Mouse (Mus musculus): ENCODE data around the gene Nup107. TPM values are rescaled to one million over a fixed set of nuclear protein-coding genes. Genes with fewer than 3 reads are reported as not detected.

The Nup107 gene
- total RNA-seq, 1 experiment from 2014 or later: 126 TPM

GRCm38 (mm10) chr10:117753711-117754608 is 38.5 kb downstream of the Nup107 start:
- no peak for ATAC-seq (replicated peaks; ENCODE audit: low read depth, poor library complexity, severe bottlenecking)

- ATAC-seq (replicated peaks; ENCODE audit: low read depth, poor library complexity, severe bottlenecking): no peak
Observed at GRCm38 (mm10) chr10:117752851-117753647, 39.5 kb downstream of the Nup107 start.

DNA sequence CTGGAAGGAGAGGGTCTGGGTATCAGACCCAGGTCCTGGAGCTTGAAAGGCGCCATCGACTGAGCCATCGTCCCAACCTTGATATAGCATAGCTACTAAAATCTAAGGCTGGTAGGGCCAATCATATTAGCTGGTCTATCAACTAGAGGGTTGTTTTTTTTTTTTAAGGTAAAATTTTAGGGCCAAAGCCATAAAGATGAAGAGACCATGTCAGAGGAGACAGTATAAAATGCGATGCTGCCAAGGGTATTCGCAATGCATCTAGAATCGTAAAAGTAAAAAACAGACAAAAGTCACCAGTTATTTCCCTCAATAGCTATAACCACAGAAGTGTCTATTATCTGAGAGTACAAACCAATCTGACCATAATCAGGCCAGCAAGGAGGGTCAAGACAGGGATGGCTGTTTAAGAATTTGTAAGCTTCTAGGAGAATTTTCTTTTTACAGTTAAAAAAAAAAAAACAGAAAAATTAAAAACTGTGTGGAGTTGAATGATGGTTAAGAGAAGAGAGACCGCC is 40.1 kb downstream of the Nup107 start:
- no peak for ATAC-seq (replicated peaks; ENCODE audit: low read depth, poor library complexity, severe bottlenecking)

- ATAC-seq (replicated peaks; ENCODE audit: low read depth, poor library complexity, severe bottlenecking): no peak
Observed at GRCm38 (mm10) chr10:117751744-117752143, 40.8 kb downstream of the Nup107 start.

GRCm38 (mm10) chr10:117751282-117751610 is 41.3 kb downstream of the Nup107 start:
- ATAC-seq (replicated peaks; ENCODE audit: low read depth, poor library complexity, severe bottlenecking): no peak

DNA sequence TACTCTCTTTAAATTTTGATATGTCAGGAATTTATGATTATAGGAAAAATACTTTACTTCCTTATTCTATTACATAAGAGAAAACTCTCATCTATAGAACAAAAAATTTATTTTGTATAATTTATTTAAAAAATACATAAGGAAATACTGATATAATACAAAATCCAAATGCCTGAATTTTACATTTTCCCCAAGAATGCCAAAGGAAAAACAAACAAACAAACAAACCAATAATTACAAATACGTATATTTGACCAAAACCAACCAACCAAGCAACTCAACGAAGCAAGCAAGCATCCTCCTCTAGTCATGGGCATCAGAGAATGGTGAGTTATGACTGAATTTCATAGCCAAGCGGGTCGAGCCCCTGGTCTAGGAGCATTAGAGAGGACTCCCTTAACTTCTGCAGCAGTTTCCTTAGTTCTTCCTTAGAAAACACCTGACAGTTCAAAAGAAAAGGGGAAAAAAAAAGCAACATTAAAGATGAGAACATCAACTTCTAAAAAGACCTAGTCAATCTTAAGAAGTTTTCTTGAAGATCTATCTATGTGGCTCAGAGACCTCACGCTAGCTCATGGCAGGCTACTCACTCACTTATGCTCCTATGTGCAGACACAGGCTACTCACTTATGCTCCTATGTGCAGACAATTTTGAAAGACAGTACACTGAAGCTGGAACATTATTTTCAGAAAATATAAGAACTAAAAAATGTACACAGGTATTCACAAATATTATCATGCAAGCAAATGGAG is 41.8 kb downstream of the Nup107 start:
- ATAC-seq (replicated peaks; ENCODE audit: low read depth, poor library complexity, severe bottlenecking): no peak

DNA sequence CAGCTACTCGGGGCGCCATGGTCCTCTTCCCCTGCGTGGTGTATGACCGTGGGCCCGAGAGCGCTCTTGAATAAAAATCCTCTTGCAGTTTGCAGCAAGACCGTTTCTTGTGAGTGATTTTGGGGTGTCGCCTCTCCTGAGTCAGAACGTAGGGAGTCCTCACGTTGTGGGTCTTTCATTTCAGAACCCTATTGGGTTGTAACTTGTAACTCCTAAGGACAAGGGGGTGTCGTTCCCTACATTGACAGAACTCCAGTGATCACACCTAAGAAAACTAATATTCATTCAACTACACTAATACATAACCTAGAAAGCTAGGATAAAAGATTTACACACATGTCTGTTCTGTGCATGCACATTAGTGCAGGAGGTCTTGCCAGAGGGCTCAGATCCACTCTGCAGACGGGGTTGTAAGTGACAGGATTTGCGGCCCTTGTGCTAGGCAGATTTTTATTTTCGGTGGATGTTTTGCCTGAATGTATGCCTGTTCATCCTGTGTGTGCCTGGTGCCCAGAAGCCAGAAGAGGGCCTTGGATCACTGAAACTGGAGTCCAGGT is 42.6 kb downstream of the Nup107 start:
- no peak for ATAC-seq (replicated peaks; ENCODE audit: low read depth, poor library complexity, severe bottlenecking)

DNA sequence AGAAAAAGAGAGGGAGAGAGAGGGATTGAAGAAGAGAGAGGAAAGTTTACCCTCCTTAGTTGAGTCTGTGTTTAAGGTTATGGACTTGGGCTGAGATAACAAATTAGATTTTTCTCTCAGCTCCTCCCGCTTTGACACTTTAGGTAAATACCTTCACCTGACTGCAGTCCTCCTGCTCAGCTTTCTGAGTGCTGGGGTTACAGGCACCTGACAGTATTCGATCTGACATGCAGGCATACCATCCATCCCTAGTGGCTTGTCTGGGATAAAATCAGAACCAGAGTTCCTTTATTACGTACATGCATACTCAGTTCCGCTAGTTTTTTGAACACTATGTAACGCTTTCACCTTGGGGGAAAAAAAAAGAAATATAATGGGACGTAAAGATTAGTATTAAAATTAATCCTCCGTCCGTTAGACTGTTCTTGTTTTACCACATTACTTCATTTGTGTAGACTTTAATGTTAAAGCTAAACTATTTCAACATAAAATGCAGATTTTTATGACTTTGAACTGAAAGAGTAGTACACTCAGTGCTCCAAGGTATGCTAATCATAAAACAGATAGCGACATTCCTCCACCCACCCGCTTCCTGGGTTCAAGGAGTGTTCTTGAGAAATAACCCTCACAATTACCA is 43.3 kb downstream of the Nup107 start:
- no peak for ATAC-seq (replicated peaks; ENCODE audit: low read depth, poor library complexity, severe bottlenecking)

- ATAC-seq (replicated peaks; ENCODE audit: low read depth, poor library complexity, severe bottlenecking): no peak
Observed at GRCm38 (mm10) chr10:117748276-117749049, 44.0 kb downstream of the Nup107 start.

GRCm38 (mm10) chr10:117747711-117748110 is 44.8 kb downstream of the Nup107 start:
- no peak for ATAC-seq (replicated peaks; ENCODE audit: low read depth, poor library complexity, severe bottlenecking)

GRCm38 (mm10) chr10:117746297-117746883 is 46.1 kb downstream of the Nup107 start, which contains the start of gene Slc35e3:
Gene Slc35e3 (minus strand): TSS chr10:117746365.
- ATAC-seq (replicated peaks; ENCODE audit: low read depth, poor library complexity, severe bottlenecking): peak; percentile 86

- ATAC-seq (replicated peaks; ENCODE audit: low read depth, poor library complexity, severe bottlenecking): peak; percentile 57
Observed at GRCm38 (mm10) chr10:117745570-117746296, 46.8 kb downstream of the Nup107 start.

- no peak for ATAC-seq (replicated peaks; ENCODE audit: low read depth, poor library complexity, severe bottlenecking)
Observed at GRCm38 (mm10) chr10:117743917-117744316, 48.6 kb downstream of the Nup107 start.

DNA sequence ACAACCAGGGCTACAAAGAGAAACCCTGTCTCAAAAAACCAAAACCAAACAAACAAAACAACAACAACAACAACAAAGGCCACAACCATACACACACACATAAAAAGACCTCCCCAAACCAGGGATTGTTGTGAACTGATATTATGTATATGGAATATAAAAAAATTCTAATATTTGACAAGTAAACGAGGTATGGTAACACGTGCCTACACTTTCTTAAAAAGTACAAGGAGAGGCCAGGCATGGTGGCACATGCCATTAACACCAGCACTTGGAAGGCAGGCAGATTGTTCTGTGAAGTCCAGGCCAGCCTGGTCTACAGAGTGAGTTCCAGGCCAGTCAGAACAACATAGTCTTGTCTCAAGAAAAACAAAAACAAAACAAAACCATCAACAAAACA is 49.3 kb downstream of the Nup107 start:
- ATAC-seq (replicated peaks; ENCODE audit: low read depth, poor library complexity, severe bottlenecking): no peak

DNA sequence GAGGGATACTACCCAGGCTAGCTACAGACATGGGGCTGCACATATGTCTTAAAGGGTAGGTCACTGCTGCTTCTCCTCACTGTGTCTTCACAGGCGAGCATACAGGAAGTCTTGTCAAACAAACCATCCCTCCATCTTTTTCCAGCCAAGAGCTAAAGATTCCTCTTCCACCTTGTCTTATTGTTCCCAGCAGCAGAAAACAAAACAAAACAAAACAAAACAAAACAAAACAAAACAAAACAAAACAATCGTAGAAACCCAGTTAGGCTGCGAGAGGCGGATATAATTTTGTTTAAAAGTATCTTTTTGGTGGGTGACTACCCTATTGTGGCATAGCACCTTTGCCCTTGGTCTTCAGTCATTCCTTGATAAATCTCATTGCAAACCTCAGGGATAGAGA is 49.9 kb downstream of the Nup107 start:
- ATAC-seq (replicated peaks; ENCODE audit: low read depth, poor library complexity, severe bottlenecking): no peak

- ATAC-seq (replicated peaks; ENCODE audit: low read depth, poor library complexity, severe bottlenecking): no peak
Observed at GRCm38 (mm10) chr10:117741698-117742475, 50.6 kb downstream of the Nup107 start.

DNA sequence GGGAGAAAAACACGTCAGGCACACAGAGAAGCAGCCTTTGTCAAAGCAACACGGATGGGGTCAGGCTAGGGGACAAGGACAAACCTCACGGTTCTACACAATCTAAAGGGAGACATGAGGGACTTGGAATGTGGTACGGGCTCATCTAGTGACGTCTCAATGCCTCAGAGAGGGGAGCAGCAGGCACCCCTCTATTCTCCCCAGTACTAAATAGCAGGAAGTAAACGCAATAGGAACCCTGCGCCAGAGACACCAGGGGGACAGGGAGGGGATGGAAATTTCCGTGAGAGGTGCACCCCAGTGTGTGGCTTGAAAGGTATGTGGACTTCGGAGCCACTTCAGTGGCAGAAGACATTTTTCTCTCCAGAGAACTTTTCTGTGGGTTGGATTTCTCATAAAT is 51.6 kb downstream of the Nup107 start:
- no peak for ATAC-seq (replicated peaks; ENCODE audit: low read depth, poor library complexity, severe bottlenecking)
